Mouse (Mus musculus) brain, embryonic 14.5 days (tissue): Measurements from ENCODE around the gene Vps8.

ENCODE experiments used
- CTCF ChIP-seq: fragments of 200-500 bp; IDR thresholded peaks from 2 replicates; pipeline ENCODE4 v1.5.1; 2012; ENCODE audit warnings: inconsistent platforms, mild to moderate bottlenecking, moderate library complexity, borderline replicate concordance; ENCODE audit not compliant: insufficient read depth, insufficient read length; ENCODE audit errors: extremely low read depth
- POLR2A ChIP-seq: fragments of 200-500 bp; IDR thresholded peaks from 2 replicates; pipeline ENCODE4 v1.6.1; 2012; ENCODE audit warnings: mild to moderate bottlenecking, inconsistent platforms, borderline replicate concordance; ENCODE audit not compliant: poor library complexity, insufficient read depth, insufficient read length, severe bottlenecking; ENCODE audit errors: extremely low read depth

- no peak for TF ChIP-seq CTCF
- TF ChIP-seq POLR2A, result no peak
Measured at GRCm38 (mm10) chr16:21610473-21610872, 187.6 kb downstream of the Vps8 start.
